Mouse (Mus musculus) myocyte (in vitro differentiated cells): ENCODE measurements around the gene Mest. TPM values are rescaled to one million over a fixed set of nuclear protein-coding genes. Genes with fewer than 3 reads are reported as not detected.

Source experiments
- H3K27me3 ChIP-seq: one replicate; pipeline ENCODE4 v1.6.1; 2011; ENCODE audit not compliant: control insufficient read depth, insufficient read depth, insufficient read length
- H3K36me3 ChIP-seq: one replicate; pipeline ENCODE4 v1.6.1; 2011; ENCODE audit not compliant: control insufficient read depth, insufficient read depth
- H3K4me2 ChIP-seq: one replicate; pipeline ENCODE4 v1.6.1; 2011; ENCODE audit warnings: low read depth, control low read depth
- H3K4me3 ChIP-seq: one replicate; pipeline ENCODE4 v1.5.1; 2011; ENCODE audit warnings: mild to moderate bottlenecking, control low read depth, moderate library complexity
- H3K79me2 ChIP-seq: one replicate; pipeline ENCODE4 v1.6.1; 2011; ENCODE audit not compliant: control insufficient read depth, insufficient read depth
- H3ac ChIP-seq: one replicate; pipeline ENCODE4 v1.6.1; 2011; ENCODE audit not compliant: control insufficient read depth, insufficient read length
- CEBPB ChIP-seq: IDR thresholded peaks from 2 replicates; pipeline ENCODE4 v1.6.1; 2011; ENCODE audit warnings: mild to moderate bottlenecking, moderate library complexity; ENCODE audit not compliant: poor library complexity, insufficient read depth, severe bottlenecking
- E2F4 ChIP-seq: IDR thresholded peaks from one replicate; pipeline ENCODE4 v1.6.1; 2011; ENCODE audit warnings: mild to moderate bottlenecking, control low read depth, moderate library complexity; ENCODE audit not compliant: insufficient read depth
- MAX ChIP-seq: IDR thresholded peaks from one replicate; pipeline ENCODE4 v1.6.1; 2011; ENCODE audit warnings: low read depth, mild to moderate bottlenecking, control low read depth
- MYOD1 ChIP-seq, 3 experiments: IDR thresholded peaks; one replicate each; pipeline ENCODE4 v1.6.1; 2011; ENCODE audit warnings: control low read depth in 2 of 3, low read depth in 2 of 3, mild to moderate bottlenecking in 2 of 3, moderate library complexity in 1 of 3; ENCODE audit not compliant: insufficient read length in 2 of 3, control insufficient read depth in 1 of 3
- MYOG ChIP-seq, 3 experiments: IDR thresholded peaks; one replicate each; pipeline ENCODE4 v1.6.1; 2011; ENCODE audit warnings: control low read depth in 2 of 3, low read depth in 2 of 3, mild to moderate bottlenecking in 2 of 3; ENCODE audit not compliant: insufficient read length in 2 of 3, control insufficient read depth in 1 of 3, insufficient read depth in 1 of 3
- POLR2A ChIP-seq: IDR thresholded peaks from one replicate; pipeline ENCODE4 v1.6.1; 2011; ENCODE audit warnings: low read depth, mild to moderate bottlenecking, control low read depth, moderate library complexity; ENCODE audit not compliant: insufficient read length
- POLR2AphosphoS2 ChIP-seq: IDR thresholded peaks from one replicate; pipeline ENCODE4 v1.6.1; 2011; ENCODE audit warnings: low read depth, control low read depth; ENCODE audit not compliant: insufficient read length
- REST ChIP-seq: IDR thresholded peaks from one replicate; pipeline ENCODE4 v1.6.1; 2011; ENCODE audit warnings: mild to moderate bottlenecking, control low read depth, moderate library complexity; ENCODE audit not compliant: insufficient read depth, insufficient read length
- SRF ChIP-seq: IDR thresholded peaks from one replicate; pipeline ENCODE4 v1.6.1; 2011; ENCODE audit warnings: low read depth; ENCODE audit not compliant: control insufficient read depth, insufficient read length
- TCF12 ChIP-seq: IDR thresholded peaks from one replicate; pipeline ENCODE4 v1.6.1; 2011; ENCODE audit warnings: mild to moderate bottlenecking, control low read depth; ENCODE audit not compliant: poor library complexity, insufficient read depth, severe bottlenecking
- TCF3 ChIP-seq: IDR thresholded peaks from one replicate; pipeline ENCODE4 v1.6.1; 2011; ENCODE audit warnings: low read depth, control low read depth; ENCODE audit not compliant: insufficient read length
- USF1 ChIP-seq: IDR thresholded peaks from one replicate; pipeline ENCODE4 v1.6.1; 2011; ENCODE audit warnings: low read depth, mild to moderate bottlenecking, control low read depth, moderate library complexity
- polyA plus RNA-seq: library from polyadenylated mRNA; unstranded; fragments of >200 nt; fragmentation: generic; extraction: Trizol; gene quantifications from one replicate; pipeline ENCODE4 v1.2.1, GENCODE M21; 2012; ENCODE audit warnings: missing spikeins

The Mest gene
- polyA plus RNA-seq, 1 experiment: 6.3 TPM

DNA sequence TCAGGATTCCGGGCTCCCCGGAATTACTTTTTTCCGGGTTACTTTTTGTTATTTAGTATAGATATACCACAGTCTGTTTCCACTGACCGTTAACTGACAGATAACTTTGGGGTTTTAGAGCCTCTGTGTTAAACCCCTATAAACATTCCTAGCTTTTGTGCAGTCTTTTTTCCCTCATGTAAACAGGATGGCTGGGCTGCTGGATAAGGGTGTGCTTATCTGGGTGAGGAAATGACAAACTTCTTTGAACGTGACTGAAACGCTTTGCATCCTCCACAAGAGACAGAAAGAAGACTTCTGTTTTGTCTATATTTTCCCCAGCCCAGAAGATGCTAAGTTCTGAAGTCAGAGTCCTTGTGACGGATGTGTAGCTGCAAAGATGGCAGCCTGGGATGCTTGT, 10.9 kb upstream of the Mest start:
- H3K4me3 ChIP-seq: no peak overlapping the region
- no peaks in the 10 kb centered on the region for H3K27me3 ChIP-seq
- H3K4me2 ChIP-seq: no peak overlapping the region
- no peaks in the 10 kb centered on the region for H3K79me2 ChIP-seq
- TF ChIP-seq MAX (no peak), MYOG (IDR thresholded peaks at IDR 0.05; ENCODE audit: control insufficient read depth in 1 of 3, insufficient read depth in 1 of 3, insufficient read length in 2 of 3, low read depth in 2 of 3) (no peak), CEBPB (no peak), SRF (no peak), TCF12 (no peak), MYOD1 (IDR thresholded peaks at IDR 0.05; ENCODE audit: control insufficient read depth in 1 of 3, insufficient read length in 2 of 3, low read depth in 2 of 3) (no peak), REST (no peak), USF1 (no peak), POLR2A (no peak), TCF3 (no peak), POLR2AphosphoS2 (no peak), E2F4 (no peak)
- no peak overlapping the region for H3ac ChIP-seq
- H3K36me3 ChIP-seq: no peaks in the 10 kb centered on the region

DNA sequence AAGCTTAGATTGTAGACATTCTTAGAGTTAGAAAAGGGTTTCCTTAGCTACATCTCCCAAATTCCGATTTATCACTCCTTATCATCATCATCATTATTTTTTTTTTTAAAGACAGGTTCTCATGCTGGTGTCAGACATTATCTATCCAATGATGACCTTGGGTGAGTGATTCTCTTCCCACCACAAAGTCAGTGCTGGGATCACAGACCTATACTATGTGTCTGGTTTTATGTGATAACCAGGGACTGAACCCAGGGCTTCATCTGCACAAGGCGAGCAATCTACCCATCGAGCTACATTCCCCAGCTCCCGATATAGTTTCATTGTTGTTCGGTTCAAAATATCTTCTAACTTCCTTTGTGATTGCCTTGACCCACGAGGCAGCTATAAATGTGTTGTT, 9.9 kb upstream of the Mest start:
- Histone ChIP-seq H3K79me2 (no peaks in the 10 kb centered on the region), H3K36me3 (no peaks in the 10 kb centered on the region), H3K4me2 (no peak overlapping the region), H3K4me3 (no peak overlapping the region), H3ac (no peak overlapping the region), H3K27me3 (no peaks in the 10 kb centered on the region)
- TF ChIP-seq TCF12: no peak
- no peak for TF ChIP-seq POLR2A
- no peak for TF ChIP-seq CEBPB
- no peak for TF ChIP-seq USF1
- no peak for TF ChIP-seq REST
- TF ChIP-seq E2F4: no peak
- no peak for TF ChIP-seq POLR2AphosphoS2

GRCm38 (mm10) chr6:30713896-30714295, 9.5 kb upstream of the Mest start:
- TF ChIP-seq TCF12 (no peak), MYOD1 (IDR thresholded peaks at IDR 0.05; ENCODE audit: control insufficient read depth in 1 of 3, insufficient read length in 2 of 3, low read depth in 2 of 3) (no peak), POLR2AphosphoS2 (no peak), MYOG (IDR thresholded peaks at IDR 0.05; ENCODE audit: control insufficient read depth in 1 of 3, insufficient read depth in 1 of 3, insufficient read length in 2 of 3, low read depth in 2 of 3) (no peak), CEBPB (no peak), SRF (no peak), POLR2A (no peak), MAX (no peak), E2F4 (no peak), USF1 (no peak), REST (no peak)
- H3ac ChIP-seq: no peak overlapping the region
- no peaks in the 10 kb centered on the region for H3K79me2 ChIP-seq
- H3K4me2 ChIP-seq: no peak overlapping the region
- no peaks in the 10 kb centered on the region for H3K27me3 ChIP-seq
- H3K36me3 ChIP-seq: no peaks in the 10 kb centered on the region
- H3K4me3 ChIP-seq: no peak overlapping the region

DNA sequence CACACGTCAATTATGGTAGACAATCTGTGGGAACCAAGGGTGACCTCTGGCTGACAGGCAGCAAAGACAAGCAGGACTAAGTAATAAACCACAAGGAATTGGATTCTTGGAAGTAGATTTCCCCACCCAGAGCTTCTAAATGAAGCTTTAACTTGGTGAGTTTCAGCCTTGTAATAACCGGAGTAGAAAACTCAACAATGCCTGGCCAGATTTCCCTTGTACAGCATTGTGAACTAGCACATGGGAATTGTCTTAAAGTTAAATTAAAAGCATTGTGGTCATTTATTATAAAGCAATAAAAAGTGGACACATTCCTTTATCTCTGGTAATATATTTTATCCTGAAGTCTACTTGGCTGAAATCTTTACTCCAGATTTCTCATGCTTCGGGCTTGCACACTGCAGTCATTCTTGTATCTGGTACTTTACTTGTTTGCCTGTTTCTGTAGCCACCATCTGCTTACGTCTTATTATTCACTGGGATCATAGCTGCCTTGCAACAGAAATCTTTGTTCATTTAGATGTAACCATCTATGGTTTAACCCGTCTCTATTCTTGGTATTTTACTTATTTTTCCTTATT, 8.4 kb upstream of the Mest start:
- no peak overlapping the region for H3K4me3 ChIP-seq
- no peaks in the 10 kb centered on the region for H3K36me3 ChIP-seq
- H3K79me2 ChIP-seq: no peaks in the 10 kb centered on the region
- TF ChIP-seq E2F4: no peak
- TF ChIP-seq REST: no peak
- TF ChIP-seq POLR2AphosphoS2: no peak
- no peak for TF ChIP-seq SRF
- no peak for TF ChIP-seq MYOG (IDR thresholded peaks at IDR 0.05; ENCODE audit: control insufficient read depth in 1 of 3, insufficient read depth in 1 of 3, insufficient read length in 2 of 3, low read depth in 2 of 3)
- no peak for TF ChIP-seq TCF12
- no peak for TF ChIP-seq USF1
- no peak for TF ChIP-seq MYOD1 (IDR thresholded peaks at IDR 0.05; ENCODE audit: control insufficient read depth in 1 of 3, insufficient read length in 2 of 3, low read depth in 2 of 3)
- TF ChIP-seq POLR2A: no peak
- TF ChIP-seq MAX: no peak
- TF ChIP-seq CEBPB: no peak
- no peak for TF ChIP-seq TCF3
- H3K4me2 ChIP-seq: no peak overlapping the region
- no peak overlapping the region for H3ac ChIP-seq
- H3K27me3 ChIP-seq: no peaks in the 10 kb centered on the region

DNA sequence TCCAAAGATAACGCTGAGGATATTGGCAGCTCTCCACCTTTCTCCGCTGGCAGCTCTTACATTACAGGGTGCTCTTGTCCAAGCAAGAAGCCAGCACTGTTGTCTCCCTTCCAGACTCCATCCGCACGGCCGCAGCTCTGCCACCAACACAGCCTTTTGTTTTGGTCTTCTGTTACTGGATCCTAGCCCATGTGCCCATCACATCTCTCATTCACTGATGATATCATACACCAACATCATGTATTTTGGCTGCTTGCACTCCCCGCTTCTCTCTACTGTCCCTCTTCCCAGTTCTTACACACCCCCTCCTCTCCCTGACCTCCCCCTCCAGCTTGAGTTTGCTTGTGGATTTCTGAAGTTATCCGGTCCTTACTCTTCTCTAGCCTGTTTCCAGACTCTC, 6.6 kb upstream of the Mest start:
- TF ChIP-seq POLR2A (no peak), USF1 (no peak), REST (no peak), TCF3 (no peak), CEBPB (no peak), SRF (no peak), MYOG (IDR thresholded peaks at IDR 0.05; ENCODE audit: control insufficient read depth in 1 of 3, insufficient read depth in 1 of 3, insufficient read length in 2 of 3, low read depth in 2 of 3) (no peak), MYOD1 (IDR thresholded peaks at IDR 0.05; ENCODE audit: control insufficient read depth in 1 of 3, insufficient read length in 2 of 3, low read depth in 2 of 3) (no peak), MAX (no peak), E2F4 (no peak), TCF12 (no peak)
- Histone ChIP-seq H3K36me3 (no peaks in the 10 kb centered on the region), H3ac (no peak overlapping the region), H3K4me3 (no peak overlapping the region), H3K4me2 (no peak overlapping the region), H3K27me3 (no peaks in the 10 kb centered on the region), H3K79me2 (no peaks in the 10 kb centered on the region)
